Mouse (Mus musculus) lung, postnatal 14 days (tissue): ENCODE results near the gene Gm17124.
"Not testable (repeated sequence)": the region's sequence is repeated elsewhere in the genome, so short reads cannot be mapped to it uniquely, and the experiment has no call there.

Experiments
- DNase-seq: peaks from one replicate; pipeline ENCODE4 v3.0.0; 2021

Gene Gm17124

GRCm38 (mm10) chr14:42599782-42600181, at the start of gene Gm17124:
Gene Gm17124 (minus strand): TSS chr14:42599882.
- DNase-seq: not testable (repeated sequence)

GRCm38 (mm10) chr14:42641817-42642216, 42.1 kb upstream of the Gm17124 start, which contains the start of gene Gm3633:
Gene Gm3633 (minus strand): TSS chr14:42641917.
- DNase-seq: not testable (repeated sequence)
